Mouse (Mus musculus): Measurements from ENCODE around the gene Glyctk.

DNA sequence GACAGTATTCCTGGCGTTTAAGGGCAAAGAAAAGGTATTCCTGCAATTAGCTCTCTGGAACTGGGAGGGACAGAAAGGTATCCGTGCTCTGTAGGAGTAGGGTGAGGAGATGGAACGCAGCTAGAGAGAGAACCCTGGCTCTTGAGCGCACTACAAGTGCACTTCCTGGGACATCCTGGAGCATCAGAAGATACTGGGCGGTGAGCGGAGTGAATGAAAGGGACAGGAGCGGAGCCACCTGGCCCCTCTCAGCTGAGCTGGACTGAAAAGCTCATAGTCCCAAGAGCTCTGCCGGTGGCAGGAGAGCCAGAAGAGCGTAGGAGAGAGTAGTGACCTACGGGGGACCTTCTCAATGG lies 8.6 kb downstream of the Glyctk start:
- no peak for TF ChIP-seq CTCF (IDR thresholded peaks at IDR 0.05; ENCODE audit: insufficient read depth, low read length)
- TF ChIP-seq POLR2A (IDR thresholded peaks at IDR 0.05; ENCODE audit: borderline replicate concordance, extremely low read depth, low read depth, low read length): no peak
